Mouse (Mus musculus): Measurements from ENCODE around the gene Tmem88. TPM values are rescaled to one million over a fixed set of nuclear protein-coding genes. Genes with fewer than 3 reads are reported as not detected.
A peak's percentile ranks its signal among the peaks of the same experiment; 100 is the strongest.

Tmem88 gene
- total RNA-seq, 1 experiment: 23.9 TPM

DNA sequence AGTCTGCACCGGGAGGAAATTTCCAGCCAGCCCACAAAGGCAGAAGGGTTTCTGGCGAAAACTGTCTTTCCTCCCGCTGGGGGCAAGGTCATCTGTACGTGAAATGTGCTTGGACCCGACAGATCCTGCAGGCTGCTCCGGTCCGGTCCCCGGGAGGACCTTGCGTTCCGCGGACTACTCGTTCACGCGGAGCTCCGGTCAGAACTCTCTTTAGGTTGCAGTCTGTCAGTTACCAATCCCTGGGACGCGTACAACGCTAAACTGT lies 11.9 kb upstream of the Tmem88 start:
- Histone ChIP-seq H3K27ac (ENCODE audit: insufficient read depth, low read depth, low read length, poor library complexity, severe bottlenecking) (no peak overlapping the region), H3K9me3 (ENCODE audit: control insufficient read depth, insufficient read depth, low read depth, low read length) (no peaks in the 10 kb centered on the region), H3K36me3 (ENCODE audit: control insufficient read depth, insufficient read depth, low read length, poor library complexity, severe bottlenecking) (peaks cover 25% of the 10 kb centered on the region), H3K4me1 (ENCODE audit: control insufficient read depth in 2 of 2, insufficient read depth in 2 of 2, low read length in 2 of 2, poor library complexity in 1 of 2) (peaks cover 4 to 37% of the 10 kb centered on the region in 2 experiments; a peak in 3 of 4 replicates), H3K9ac (ENCODE audit: insufficient read depth, low read depth, low read length, poor library complexity, severe bottlenecking) (peak overlapping the region; percentile 66), H3K4me3 (ENCODE audit: insufficient read depth in 1 of 2, low read depth in 1 of 2, low read length in 2 of 2, poor library complexity in 1 of 2, severe bottlenecking in 1 of 2) (peak overlapping the region; percentile 74 to 94)
- DNase-seq (ENCODE audit: low read depth, low spot score): no peak
- TF ChIP-seq MAFK (IDR thresholded peaks at IDR 0.05; ENCODE audit: insufficient read depth, low read depth, low read length) (no peak), CHD2 (IDR thresholded peaks at IDR 0.05; ENCODE audit: low read depth, low read length) (no peak), HCFC1 (IDR thresholded peaks at IDR 0.05; ENCODE audit: borderline replicate concordance, insufficient read depth, low read length) (no peak), ZC3H11A (IDR thresholded peaks at IDR 0.05; ENCODE audit: borderline replicate concordance, low read depth, low read length) (no peak), ZNF384 (IDR thresholded peaks at IDR 0.05; ENCODE audit: low read depth, low read length) (no peak)
- in situ Hi-C loops (cut with MboI; ENCODE audit: low sequenced_read_pairs in 2 of 2, unreplicated experiment in 2 of 2): no loop called here

DNA sequence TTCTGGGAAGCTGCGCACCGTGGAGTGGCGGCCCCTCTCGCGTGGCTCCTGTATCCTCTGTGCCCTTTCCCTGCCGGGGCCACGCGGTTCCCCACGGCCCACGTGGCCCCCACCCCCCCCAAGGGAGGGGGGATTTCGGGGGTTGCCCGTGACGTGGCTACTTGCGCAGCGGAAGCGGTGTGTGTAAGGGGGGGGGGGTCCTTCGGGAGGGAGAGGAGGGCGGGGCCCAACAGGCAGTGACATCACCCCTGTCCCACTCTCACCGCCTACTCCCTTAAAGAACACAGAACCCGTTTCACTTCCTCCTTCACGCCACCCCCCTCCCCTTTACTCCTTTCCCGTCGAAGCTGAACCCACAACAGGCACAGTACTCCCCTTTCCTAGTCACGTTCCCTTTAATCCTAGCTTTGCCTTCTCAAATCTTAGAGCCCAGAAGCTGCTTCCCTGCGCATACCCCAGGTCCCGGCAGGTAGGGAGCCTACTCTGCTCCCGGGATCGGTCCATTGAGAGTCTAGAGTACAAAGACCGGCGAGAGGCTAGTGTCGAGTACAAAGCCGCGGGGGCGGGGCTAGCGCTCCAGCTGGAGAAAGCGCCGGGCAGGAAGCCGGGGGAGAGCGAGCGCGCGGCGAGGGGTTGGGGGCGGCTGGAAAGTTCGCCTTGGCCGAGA lies 11.5 kb upstream of the Tmem88 start:
- TF ChIP-seq MAFK (IDR thresholded peaks at IDR 0.05; ENCODE audit: insufficient read depth, low read depth, low read length) (no peak), ZC3H11A (IDR thresholded peaks at IDR 0.05; ENCODE audit: borderline replicate concordance, low read depth, low read length) (no peak), CHD2 (IDR thresholded peaks at IDR 0.05; ENCODE audit: low read depth, low read length) (0 out of 2 replicates have a peak, but pooled peaks have one; percentile 16), HCFC1 (IDR thresholded peaks at IDR 0.05; ENCODE audit: borderline replicate concordance, insufficient read depth, low read length) (no peak), ZNF384 (IDR thresholded peaks at IDR 0.05; ENCODE audit: low read depth, low read length) (no peak)
- in situ Hi-C loops (cut with MboI; ENCODE audit: low sequenced_read_pairs in 2 of 2, unreplicated experiment in 2 of 2): no loop called here
- no peaks in the 10 kb centered on the region for H3K9me3 ChIP-seq (ENCODE audit: control insufficient read depth, insufficient read depth, low read depth, low read length)
- peak overlapping the region; percentile 74 to 94 for H3K4me3 ChIP-seq (ENCODE audit: insufficient read depth in 1 of 2, low read depth in 1 of 2, low read length in 2 of 2, poor library complexity in 1 of 2, severe bottlenecking in 1 of 2)
- peaks cover 4 to 36% of the 10 kb centered on the region in 2 experiments; a peak in 3 of 4 replicates for H3K4me1 ChIP-seq (ENCODE audit: control insufficient read depth in 2 of 2, insufficient read depth in 2 of 2, low read length in 2 of 2, poor library complexity in 1 of 2)
- H3K9ac ChIP-seq (ENCODE audit: insufficient read depth, low read depth, low read length, poor library complexity, severe bottlenecking): peak overlapping the region; percentile 66
- peaks cover 30% of the 10 kb centered on the region for H3K36me3 ChIP-seq (ENCODE audit: control insufficient read depth, insufficient read depth, low read length, poor library complexity, severe bottlenecking)
- peak; percentile 86 for DNase-seq (ENCODE audit: low read depth, low spot score)
- peak overlapping the region; percentile 76 for H3K27ac ChIP-seq (ENCODE audit: insufficient read depth, low read depth, low read length, poor library complexity, severe bottlenecking)

DNA sequence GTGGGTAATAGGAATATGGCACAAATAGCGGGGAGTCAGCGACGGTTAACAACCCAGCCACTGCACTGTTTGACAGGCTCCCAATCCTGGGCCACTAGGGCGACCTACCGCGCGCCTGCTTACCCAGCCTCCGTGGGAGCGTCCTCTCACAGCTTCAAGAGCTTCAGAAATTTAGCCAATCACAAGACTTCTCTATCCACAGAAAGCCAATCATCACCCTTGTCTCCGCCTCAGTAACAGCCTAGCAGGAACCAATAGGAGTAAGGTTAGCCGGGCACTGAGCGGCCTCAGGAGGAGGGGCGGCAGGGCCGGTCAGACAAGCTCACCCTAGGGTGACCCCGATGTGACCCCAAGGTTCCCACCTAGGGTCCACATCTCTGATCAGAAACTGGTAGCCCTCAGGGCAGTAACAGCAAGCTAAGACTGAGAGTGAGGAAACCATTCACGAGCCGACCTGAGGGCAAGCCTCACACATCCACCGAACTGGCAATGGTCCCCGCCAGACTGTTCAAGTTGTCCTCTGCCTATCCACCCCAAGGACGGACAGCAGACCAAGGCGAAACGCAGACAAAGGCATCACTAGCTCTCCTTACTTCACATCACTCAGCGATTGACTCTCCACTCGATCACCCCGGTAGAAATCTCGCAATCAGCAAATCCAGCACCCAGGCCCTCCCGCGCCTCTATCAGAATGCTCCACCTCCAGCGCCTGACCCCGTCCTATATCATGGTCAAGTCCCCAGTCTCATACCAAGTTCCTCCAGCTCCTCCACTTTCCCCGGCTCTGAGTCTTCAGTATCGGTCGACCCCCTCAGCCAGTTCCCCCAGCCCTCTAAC lies 10.7 kb upstream of the Tmem88 start:
- Histone ChIP-seq H3K9me3 (ENCODE audit: control insufficient read depth, insufficient read depth, low read depth, low read length) (no peaks in the 10 kb centered on the region), H3K36me3 (ENCODE audit: control insufficient read depth, insufficient read depth, low read length, poor library complexity, severe bottlenecking) (peaks cover 32% of the 10 kb centered on the region), H3K27ac (ENCODE audit: insufficient read depth, low read depth, low read length, poor library complexity, severe bottlenecking) (peak overlapping the region; percentile 76), H3K9ac (ENCODE audit: insufficient read depth, low read depth, low read length, poor library complexity, severe bottlenecking) (peak overlapping the region; percentile 66), H3K4me1 (ENCODE audit: control insufficient read depth in 2 of 2, insufficient read depth in 2 of 2, low read length in 2 of 2, poor library complexity in 1 of 2) (peaks cover 4 to 33% of the 10 kb centered on the region in 2 experiments; a peak in 3 of 4 replicates), H3K4me3 (ENCODE audit: insufficient read depth in 1 of 2, low read depth in 1 of 2, low read length in 2 of 2, poor library complexity in 1 of 2, severe bottlenecking in 1 of 2) (peak overlapping the region; percentile 74 to 94)
- in situ Hi-C loops (cut with MboI; ENCODE audit: low sequenced_read_pairs in 2 of 2, unreplicated experiment in 2 of 2): no loop called here
- peak; percentile 91 for TF ChIP-seq CHD2 (IDR thresholded peaks at IDR 0.05; ENCODE audit: low read depth, low read length)
- TF ChIP-seq MAFK (IDR thresholded peaks at IDR 0.05; ENCODE audit: insufficient read depth, low read depth, low read length): peak; percentile 17; the same call in 1 of the 2 replicates
- no peak for TF ChIP-seq ZC3H11A (IDR thresholded peaks at IDR 0.05; ENCODE audit: borderline replicate concordance, low read depth, low read length)
- no peak for TF ChIP-seq HCFC1 (IDR thresholded peaks at IDR 0.05; ENCODE audit: borderline replicate concordance, insufficient read depth, low read length)
- no peak for TF ChIP-seq ZNF384 (IDR thresholded peaks at IDR 0.05; ENCODE audit: low read depth, low read length)
- DNase-seq (ENCODE audit: low read depth, low spot score): peak; percentile 83

DNA sequence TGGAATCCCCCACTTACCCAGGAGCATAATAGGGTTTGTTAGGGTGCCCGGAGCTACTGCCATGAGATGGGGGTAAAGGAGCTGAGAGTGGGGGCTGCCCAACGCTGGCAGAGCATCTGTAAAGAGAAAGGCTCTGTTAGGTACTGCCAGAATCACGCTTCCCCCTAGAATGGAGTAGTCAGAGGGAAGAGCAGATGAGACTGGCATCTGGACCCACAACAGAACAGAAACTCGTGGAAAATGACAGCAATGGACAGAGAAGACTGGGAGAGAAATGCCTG lies 9.6 kb upstream of the Tmem88 start:
- Histone ChIP-seq H3K9ac (ENCODE audit: insufficient read depth, low read depth, low read length, poor library complexity, severe bottlenecking) (no peak overlapping the region), H3K9me3 (ENCODE audit: control insufficient read depth, insufficient read depth, low read depth, low read length) (no peaks in the 10 kb centered on the region), H3K36me3 (ENCODE audit: control insufficient read depth, insufficient read depth, low read length, poor library complexity, severe bottlenecking) (peaks cover 36% of the 10 kb centered on the region), H3K4me3 (ENCODE audit: insufficient read depth in 1 of 2, low read depth in 1 of 2, low read length in 2 of 2, poor library complexity in 1 of 2, severe bottlenecking in 1 of 2) (no peak overlapping the region), H3K27ac (ENCODE audit: insufficient read depth, low read depth, low read length, poor library complexity, severe bottlenecking) (no peak overlapping the region), H3K4me1 (ENCODE audit: control insufficient read depth in 2 of 2, insufficient read depth in 2 of 2, low read length in 2 of 2, poor library complexity in 1 of 2) (peaks cover 3 to 27% of the 10 kb centered on the region in 2 experiments; a peak in 3 of 4 replicates)
- TF ChIP-seq ZNF384 (IDR thresholded peaks at IDR 0.05; ENCODE audit: low read depth, low read length) (no peak), MAFK (IDR thresholded peaks at IDR 0.05; ENCODE audit: insufficient read depth, low read depth, low read length) (no peak), CHD2 (IDR thresholded peaks at IDR 0.05; ENCODE audit: low read depth, low read length) (no peak), HCFC1 (IDR thresholded peaks at IDR 0.05; ENCODE audit: borderline replicate concordance, insufficient read depth, low read length) (no peak), ZC3H11A (IDR thresholded peaks at IDR 0.05; ENCODE audit: borderline replicate concordance, low read depth, low read length) (no peak)
- DNase-seq (ENCODE audit: low read depth, low spot score): no peak
- in situ Hi-C loops (cut with MboI; ENCODE audit: low sequenced_read_pairs in 2 of 2, unreplicated experiment in 2 of 2): no loop called here
